Mouse (Mus musculus) erythroblast, embryonic 14.5 days (primary cell): ENCODE data around the gene Opa1.

Source experiments
- GATA1 ChIP-seq: IDR thresholded peaks from 2 replicates; pipeline ENCODE4 v1.6.1; 2012; ENCODE audit warnings: low read length, inconsistent platforms, mixed read lengths
- TAL1 ChIP-seq: IDR thresholded peaks from 3 replicates; pipeline ENCODE4 v1.6.1; 2012; ENCODE audit warnings: low read length, inconsistent platforms, mixed read lengths

DNA sequence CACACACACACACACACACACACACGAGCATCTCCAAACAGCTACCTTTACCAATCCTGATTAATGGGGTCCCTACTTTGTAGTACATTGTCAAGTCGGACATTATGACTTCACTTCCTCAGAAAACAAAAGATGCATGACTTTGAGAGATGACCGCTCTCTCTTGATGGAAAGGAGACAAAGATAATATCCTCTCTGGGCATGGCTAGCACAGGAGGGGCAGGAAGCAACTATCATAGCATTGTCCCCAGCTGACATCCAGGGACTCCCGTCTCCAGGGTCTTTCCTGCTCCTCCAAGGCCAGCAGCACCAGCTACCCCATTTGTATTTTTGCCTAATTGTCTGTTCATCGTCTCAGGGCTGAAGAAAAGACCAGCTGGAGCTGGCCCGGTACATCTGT is 107.0 kb downstream of the Opa1 start:
- TF ChIP-seq TAL1, result no peak
- no peak for TF ChIP-seq GATA1
